Mouse (Mus musculus): ENCODE data around the gene Acss1. TPM values are rescaled to one million over a fixed set of nuclear protein-coding genes. Genes with fewer than 3 reads are reported as not detected.

Acss1 gene
- 4.5 and 6.2 TPM in 2 replicates for polyA plus RNA-seq (2015; fragmentation: Nextera tagmentation; extraction: Ambion mirVana)

GRCm38 (mm10) chr2:150667820-150668766 is at the start of gene Acss1:
Gene Acss1, minus strand, starts transcription at chr2:150668500.

GRCm38 (mm10) chr2:150689223-150689800 is 21.0 kb upstream of the Acss1 start, which contains the start of gene Vsx1:
Gene Vsx1, minus strand, starts transcription at chr2:150689360.

GRCm38 (mm10) chr2:150608087-150608799 is 60.1 kb downstream of the Acss1 start, which contains the start of gene Apmap:
Gene Apmap, minus strand, starts transcription at chr2:150608567.

GRCm38 (mm10) chr2:150569847-150570590 is 98.3 kb downstream of the Acss1 start, which contains the start of gene Cst7:
Gene Cst7, plus strand, starts transcription at chr2:150570415.

Other genes with a start within 250 kb of the Acss1 start
- gene Zfp442, start 217.0 kb downstream of the Acss1 start, polyA plus RNA-seq (2015; fragmentation: Nextera tagmentation; extraction: Ambion mirVana) = 3.3 and 4.1 TPM in 2 replicates
- gene Zfp345, start 183.4 kb downstream of the Acss1 start, polyA plus RNA-seq (2015; fragmentation: Nextera tagmentation; extraction: Ambion mirVana) = 0.46 and 0.49 TPM in 2 replicates
- 0.80 and 0.95 TPM in 2 replicates for gene Cst7, start 98.1 kb downstream of the Acss1 start, polyA plus RNA-seq (2015; fragmentation: Nextera tagmentation; extraction: Ambion mirVana)
- 51.0 and 71.6 TPM in 2 replicates for gene Apmap, start 59.9 kb downstream of the Acss1 start, polyA plus RNA-seq (2015; fragmentation: Nextera tagmentation; extraction: Ambion mirVana)
- gene Vsx1, start 20.9 kb upstream of the Acss1 start, polyA plus RNA-seq (2015; fragmentation: Nextera tagmentation; extraction: Ambion mirVana) = not detected in 2 replicates
- 8.9 TPM in 2 replicates for gene Entpd6, start 80.5 kb upstream of the Acss1 start, polyA plus RNA-seq (2015; fragmentation: Nextera tagmentation; extraction: Ambion mirVana)
- gene Pygb, start 118.2 kb upstream of the Acss1 start, polyA plus RNA-seq (2015; fragmentation: Nextera tagmentation; extraction: Ambion mirVana) = 37.4 and 52.9 TPM in 2 replicates
- 57.7 and 62.9 TPM in 2 replicates for gene Abhd12, start 236.2 kb upstream of the Acss1 start, polyA plus RNA-seq (2015; fragmentation: Nextera tagmentation; extraction: Ambion mirVana)
- gene Gins1, start 236.9 kb upstream of the Acss1 start, polyA plus RNA-seq (2015; fragmentation: Nextera tagmentation; extraction: Ambion mirVana) = 13.5 and 13.8 TPM in 2 replicates